Mouse (Mus musculus) intestine, postnatal 0 days (tissue): ENCODE results near the gene Nav3. TPM values are rescaled to one million over a fixed set of nuclear protein-coding genes. Genes with fewer than 3 reads are reported as not detected.

ENCODE experiments used
- ATAC-seq: fragments of 200-750 bp; cut with Nextera tagmentation; 2 replicates; pipeline ENCODE4 v1.8.0; 2017; ENCODE audit warnings: mild to moderate bottlenecking, moderate TSS enrichment, moderate library complexity
- H3K27ac ChIP-seq: fragments of 300-500 bp; sonication (generic); 2 replicates; pipeline ENCODE4 v1.5.1; 2014; ENCODE audit warnings: mild to moderate bottlenecking, low read depth, low read length, moderate library complexity
- H3K27me3 ChIP-seq: fragments of 300-500 bp; sonication (generic); replicated peaks from 2 replicates; pipeline ENCODE4 v1.6.1; 2014; ENCODE audit warnings: low read length, mixed read lengths; ENCODE audit not compliant: control insufficient read depth, insufficient read depth
- H3K36me3 ChIP-seq: fragments of 300-500 bp; sonication (generic); 2 replicates; pipeline ENCODE4 v1.6.1; 2014; ENCODE audit warnings: mild to moderate bottlenecking, moderate library complexity; ENCODE audit not compliant: control insufficient read depth, insufficient read depth
- H3K4me1 ChIP-seq: fragments of 300-500 bp; sonication (generic); replicated peaks from 2 replicates; pipeline ENCODE4 v1.6.1; 2014; ENCODE audit warnings: antibody characterized with exemption, low read length, mixed read lengths; ENCODE audit not compliant: control insufficient read depth, insufficient read depth
- H3K4me2 ChIP-seq: fragments of 300-500 bp; sonication (generic); replicated peaks from 2 replicates; pipeline ENCODE4 v1.6.1; 2014; ENCODE audit warnings: low read depth, mild to moderate bottlenecking, moderate library complexity
- H3K4me3 ChIP-seq: fragments of 300-500 bp; sonication (generic); 2 replicates; pipeline ENCODE4 v1.5.1; 2014; ENCODE audit warnings: low read depth, low read length
- H3K9ac ChIP-seq: fragments of 300-500 bp; sonication (generic); 2 replicates; pipeline ENCODE4 v1.6.1; 2014; ENCODE audit warnings: mild to moderate bottlenecking, low read depth, low read length
- H3K9me3 ChIP-seq: fragments of 300-500 bp; sonication (generic); 2 replicates; pipeline ENCODE4 v1.6.1; 2016; ENCODE audit warnings: mixed run types; ENCODE audit not compliant: control insufficient read depth
- CTCF ChIP-seq: sonication (generic); IDR thresholded peaks from 2 replicates; pipeline ENCODE4 v1.5.1; 2016; ENCODE audit warnings: low read depth, mild to moderate bottlenecking, control low read depth, antibody characterized with exemption, moderate library complexity
- WGBS: fragments of 180-500 bp; shearing (Covaris S2); extraction: QIAGEN DNeasy Blood & Tissue Kit; methylation state at CpG from one replicate; pipeline ENCODE4 v1.1.7; 2014; 5-methylcytosine and 5-hydroxymethylcytosine counted together
- polyA plus RNA-seq: library from polyadenylated mRNA; unstranded; fragments of >200 nt; fragmentation: Nextera tagmentation; extraction: Ambion mirVana; gene quantifications from 2 replicates; pipeline ENCODE4 v1.2.1, GENCODE M21; 2015

The Nav3 gene
- polyA plus RNA-seq, 1 experiment from 2014 or later, result 0.77 TPM

DNA sequence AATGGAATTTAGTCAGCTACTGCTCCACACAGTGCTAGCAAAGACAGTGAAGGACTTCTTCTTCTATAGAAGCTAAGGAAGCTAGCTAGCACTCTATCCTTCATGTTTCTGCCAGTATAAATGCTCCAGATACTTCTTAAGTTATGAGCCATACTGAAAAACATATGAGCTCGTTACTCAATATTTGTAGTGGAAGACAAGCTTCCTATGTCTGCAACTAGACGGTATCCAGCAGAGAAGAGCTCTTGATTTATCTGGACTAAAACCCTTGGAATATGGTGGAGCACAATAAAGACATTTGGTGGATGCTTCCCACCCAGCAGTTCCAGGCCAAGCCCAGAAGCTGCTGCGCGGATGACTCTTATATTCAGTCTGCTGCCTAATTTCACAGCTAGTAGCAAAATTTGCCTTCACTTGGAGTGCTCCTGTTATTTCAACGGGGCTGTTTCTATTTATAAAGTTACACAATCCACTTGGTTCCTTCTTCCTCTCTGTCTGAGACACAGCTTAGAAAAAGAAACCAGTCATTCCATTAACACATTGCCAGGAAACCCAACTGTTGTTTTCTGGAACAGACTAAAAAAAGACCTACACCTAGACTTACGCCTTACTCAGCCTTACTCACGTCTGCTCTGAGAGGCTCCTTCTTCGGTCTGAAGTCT, 470.0 kb downstream of the Nav3 start:
- no peak for TF ChIP-seq CTCF
- no peak overlapping the region for H3K27ac ChIP-seq
- no peaks in the 10 kb centered on the region for H3K9me3 ChIP-seq
- H3K4me1 ChIP-seq, result no peaks in the 10 kb centered on the region
- no peaks in the 10 kb centered on the region for H3K36me3 ChIP-seq
- H3K4me2 ChIP-seq, result 0 out of 2 replicates have a peak overlapping the region, but pooled peaks have one; percentile 3
- ATAC-seq, result no peak
- WGBS, result 71% methylated on average over 8 of the region's 8 CpGs
- H3K27me3 ChIP-seq, result no peaks in the 10 kb centered on the region
- no peak overlapping the region for H3K4me3 ChIP-seq
- H3K9ac ChIP-seq, result no peak overlapping the region

DNA sequence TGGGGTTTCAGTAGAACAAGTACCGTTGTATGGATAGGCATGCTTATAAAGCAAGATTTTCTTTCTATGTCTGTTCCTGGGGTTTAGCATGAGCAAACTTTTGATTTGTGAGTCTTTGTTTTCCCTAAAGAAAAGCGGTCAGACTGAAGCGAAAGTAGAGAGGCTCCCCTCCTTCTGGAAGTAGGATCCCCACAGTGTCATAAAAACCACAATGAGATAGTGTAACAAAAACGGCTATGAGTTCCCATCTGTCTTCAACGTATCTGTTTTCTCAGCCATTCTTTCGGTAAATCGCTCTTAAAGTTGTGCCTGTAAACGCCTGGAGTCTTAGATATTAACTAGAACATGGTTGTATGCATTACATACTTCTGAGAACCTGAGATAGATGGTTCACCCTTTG, 479.7 kb downstream of the Nav3 start:
- H3K9me3 ChIP-seq, result no peaks in the 10 kb centered on the region
- H3K27me3 ChIP-seq, result no peaks in the 10 kb centered on the region
- no peak for TF ChIP-seq CTCF
- no peak overlapping the region for H3K9ac ChIP-seq
- no peaks in the 10 kb centered on the region for H3K4me1 ChIP-seq
- 83% methylated on average over 8 of the region's 8 CpGs for WGBS
- H3K27ac ChIP-seq, result no peak overlapping the region
- ATAC-seq, result no peak
- H3K4me2 ChIP-seq, result no peak overlapping the region
- H3K4me3 ChIP-seq, result no peak overlapping the region
- no peaks in the 10 kb centered on the region for H3K36me3 ChIP-seq

GRCm38 (mm10) chr10:109974177-109974576, 481.8 kb downstream of the Nav3 start:
- 69% methylated on average over 4 of the region's 4 CpGs for WGBS
- Histone ChIP-seq H3K4me1 (no peaks in the 10 kb centered on the region), H3K4me2 (no peak overlapping the region), H3K27me3 (no peaks in the 10 kb centered on the region), H3K9ac (no peak overlapping the region), H3K4me3 (no peak overlapping the region), H3K36me3 (no peaks in the 10 kb centered on the region), H3K27ac (no peak overlapping the region), H3K9me3 (no peaks in the 10 kb centered on the region)
- no peak for TF ChIP-seq CTCF
- no peak for ATAC-seq

- Histone ChIP-seq H3K27me3 (no peaks in the 10 kb centered on the region), H3K4me3 (no peak overlapping the region), H3K36me3 (no peaks in the 10 kb centered on the region), H3K9ac (no peak overlapping the region), H3K4me2 (no peak overlapping the region), H3K4me1 (no peaks in the 10 kb centered on the region), H3K27ac (no peak overlapping the region), H3K9me3 (no peaks in the 10 kb centered on the region)
- no peak for TF ChIP-seq CTCF
- 18% methylated on average over 3 of the region's 3 CpGs for WGBS
- peak; percentile 99 for ATAC-seq
Measured at GRCm38 (mm10) chr10:109973483-109973882, 482.5 kb downstream of the Nav3 start.

- Histone ChIP-seq H3K36me3 (no peaks in the 10 kb centered on the region), H3K9me3 (no peaks in the 10 kb centered on the region), H3K4me2 (no peak overlapping the region), H3K27me3 (no peaks in the 10 kb centered on the region), H3K4me3 (no peak overlapping the region), H3K27ac (no peak overlapping the region), H3K4me1 (no peaks in the 10 kb centered on the region), H3K9ac (no peak overlapping the region)
- 70% methylated on average over 3 of the region's 3 CpGs for WGBS
- TF ChIP-seq CTCF, result no peak
- no peak for ATAC-seq
Measured at GRCm38 (mm10) chr10:109950296-109950695, 505.7 kb downstream of the Nav3 start.

DNA sequence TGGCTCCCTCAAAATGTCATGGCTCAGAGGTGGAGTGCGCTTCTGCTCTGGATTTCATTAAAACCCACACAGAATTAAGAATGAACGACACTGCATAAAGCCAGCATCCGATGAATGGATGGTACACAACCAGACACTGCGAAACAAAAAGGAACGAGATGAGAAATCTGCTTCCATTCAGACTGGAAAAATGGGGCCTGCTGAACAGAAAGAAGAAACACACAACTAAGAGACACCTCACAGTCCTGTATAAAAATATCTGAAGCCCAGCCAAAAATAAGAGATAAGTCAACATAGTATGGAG, 526.7 kb downstream of the Nav3 start:
- H3K9ac ChIP-seq, result no peak overlapping the region
- ATAC-seq, result no peak
- WGBS, result 80% methylated on average over 5 of the region's 5 CpGs
- H3K27me3 ChIP-seq, result no peaks in the 10 kb centered on the region
- H3K4me1 ChIP-seq, result no peaks in the 10 kb centered on the region
- H3K4me3 ChIP-seq, result no peak overlapping the region
- H3K27ac ChIP-seq, result no peak overlapping the region
- H3K36me3 ChIP-seq, result no peaks in the 10 kb centered on the region
- no peak for TF ChIP-seq CTCF
- H3K9me3 ChIP-seq, result no peaks in the 10 kb centered on the region
- no peak overlapping the region for H3K4me2 ChIP-seq
